Mouse (Mus musculus) hindbrain, embryonic 16.5 days (tissue): ENCODE measurements around the gene Acsl6. TPM values are rescaled to one million over a fixed set of nuclear protein-coding genes. Genes with fewer than 3 reads are reported as not detected.

ENCODE experiments used
- ATAC-seq: fragments of 200-750 bp; cut with Nextera tagmentation; 2 replicates; pipeline ENCODE4 v1.8.0; 2017; ENCODE audit warnings: moderate TSS enrichment, moderate library complexity
- H3K27ac ChIP-seq: fragments of 300-500 bp; sonication (generic); 2 replicates; pipeline ENCODE4 v1.5.1; 2014; ENCODE audit warnings: low read depth, mild to moderate bottlenecking, control low read depth, low read length, moderate library complexity
- H3K27me3 ChIP-seq: fragments of 300-500 bp; sonication (generic); replicated peaks from 2 replicates; pipeline ENCODE4 v1.6.1; 2014; ENCODE audit warnings: low read length; ENCODE audit not compliant: control insufficient read depth, insufficient read depth
- H3K36me3 ChIP-seq: fragments of 300-500 bp; sonication (generic); 2 replicates; pipeline ENCODE4 v1.6.1; 2014; ENCODE audit warnings: mild to moderate bottlenecking, low read length, moderate library complexity, mixed read lengths; ENCODE audit not compliant: control insufficient read depth, insufficient read depth
- H3K4me1 ChIP-seq: fragments of 300-500 bp; sonication (generic); 2 replicates; pipeline ENCODE4 v1.6.1; 2014; ENCODE audit warnings: low read depth, low read length; ENCODE audit not compliant: control insufficient read depth, insufficient read depth
- H3K4me2 ChIP-seq: fragments of 300-500 bp; sonication (generic); 2 replicates; pipeline ENCODE4 v1.6.1; 2014; ENCODE audit warnings: mild to moderate bottlenecking, low read length, control low read depth, moderate library complexity
- H3K4me3 ChIP-seq: fragments of 300-500 bp; sonication (generic); 2 replicates; pipeline ENCODE4 v1.5.1; 2014; ENCODE audit warnings: mild to moderate bottlenecking, low read length, control low read depth, moderate library complexity
- H3K9ac ChIP-seq: fragments of 300-500 bp; sonication (generic); 2 replicates; pipeline ENCODE4 v1.6.1; 2014; ENCODE audit warnings: low read depth, mild to moderate bottlenecking, control low read depth, low read length, moderate library complexity
- H3K9me3 ChIP-seq: fragments of 300-500 bp; sonication (generic); 2 replicates; pipeline ENCODE4 v1.6.1; 2014; ENCODE audit warnings: mild to moderate bottlenecking, low read length, moderate library complexity; ENCODE audit not compliant: control insufficient read depth
- WGBS: fragments of 180-500 bp; shearing (Covaris S2); extraction: QIAGEN DNeasy Blood & Tissue Kit; methylation state at CpG from one replicate; pipeline ENCODE4 v1.1.7; 2014; 5-methylcytosine and 5-hydroxymethylcytosine counted together
- polyA plus RNA-seq: library from polyadenylated mRNA; unstranded; fragments of >200 nt; fragmentation: Nextera tagmentation; extraction: Ambion mirVana; gene quantifications from 2 replicates; pipeline ENCODE4 v1.2.1, GENCODE M21; 2015

Gene Acsl6
- polyA plus RNA-seq, 1 experiment from 2014 or later = 52.6 TPM

DNA sequence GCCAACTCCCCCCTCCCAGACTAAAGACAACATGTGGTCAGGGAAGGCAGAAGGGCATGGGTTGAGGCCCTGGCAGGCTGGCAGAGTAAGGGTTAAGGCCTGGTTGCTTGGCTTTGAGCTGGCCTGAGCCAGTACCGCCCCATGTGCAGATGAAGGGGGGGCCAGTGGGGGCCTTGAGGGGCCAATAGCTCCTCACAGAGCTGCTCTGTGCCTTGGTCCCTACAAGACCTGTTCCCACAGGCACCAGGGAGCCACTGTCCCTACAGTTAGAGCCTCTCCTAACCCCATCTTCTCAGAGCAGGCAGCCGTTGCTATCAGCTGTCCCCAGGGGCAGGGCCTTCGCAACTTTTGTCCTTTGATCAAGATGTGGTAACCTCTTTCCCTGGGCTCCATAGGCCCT lies 11.1 kb downstream of the Acsl6 start:
- Histone ChIP-seq H3K4me3 (no peak overlapping the region), H3K27ac (no peak overlapping the region), H3K9me3 (no peaks in the 10 kb centered on the region), H3K4me1 (peaks cover 16% of the 10 kb centered on the region), H3K4me2 (no peak overlapping the region), H3K9ac (no peak overlapping the region), H3K36me3 (no peaks in the 10 kb centered on the region), H3K27me3 (no peaks in the 10 kb centered on the region)
- WGBS = 7% methylated on average over 3 of the region's 3 CpGs
- peak; percentile 77 for ATAC-seq

DNA sequence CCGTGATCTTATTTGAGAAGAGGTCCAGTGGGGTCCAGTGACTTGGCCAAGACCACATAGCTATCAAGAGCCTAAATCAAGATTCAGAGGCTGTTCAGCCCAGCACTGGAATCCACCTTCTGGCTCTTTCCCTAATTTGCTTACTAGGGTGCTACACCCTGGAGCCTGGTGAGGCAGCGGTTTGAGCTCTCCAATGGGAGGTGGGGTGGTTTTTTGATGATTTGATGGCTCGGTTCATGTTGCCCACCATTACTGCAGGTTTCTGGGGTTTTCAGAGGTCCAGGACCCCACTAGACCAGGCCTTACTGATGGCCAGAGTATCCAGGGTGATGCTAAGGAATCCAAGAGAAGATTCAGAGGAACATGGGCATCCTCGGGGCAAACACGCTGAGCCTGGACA lies 11.7 kb downstream of the Acsl6 start:
- ATAC-seq = no peak
- Histone ChIP-seq H3K27me3 (no peaks in the 10 kb centered on the region), H3K4me3 (no peak overlapping the region), H3K9me3 (no peaks in the 10 kb centered on the region), H3K9ac (no peak overlapping the region), H3K36me3 (no peaks in the 10 kb centered on the region), H3K4me1 (peaks cover 16% of the 10 kb centered on the region), H3K4me2 (no peak overlapping the region), H3K27ac (no peak overlapping the region)
- WGBS = 80% methylated on average over 5 of the region's 5 CpGs

DNA sequence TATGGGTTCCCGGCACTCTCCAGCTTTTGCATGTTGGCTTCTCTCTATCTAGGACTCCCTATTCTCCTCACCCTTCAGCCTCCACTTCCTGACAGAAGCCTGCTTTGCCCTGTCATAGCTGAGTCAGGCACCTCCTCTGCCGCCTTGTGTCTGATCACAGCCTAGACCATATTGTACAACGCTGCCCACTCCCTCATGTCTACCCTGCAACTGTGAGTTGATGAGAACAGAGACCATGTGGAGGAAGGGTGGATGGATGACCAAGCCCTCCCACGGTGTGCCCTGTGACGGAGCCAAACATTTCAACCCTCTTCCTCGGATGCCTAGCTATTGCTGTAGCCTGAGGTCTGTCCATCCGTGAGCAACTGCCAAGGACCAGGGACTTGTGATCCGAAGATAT lies 13.8 kb downstream of the Acsl6 start:
- ATAC-seq = no peak
- no peak overlapping the region for H3K4me3 ChIP-seq
- no peak overlapping the region for H3K4me2 ChIP-seq
- no peak overlapping the region for H3K9ac ChIP-seq
- no peak overlapping the region for H3K27ac ChIP-seq
- no peaks in the 10 kb centered on the region for H3K27me3 ChIP-seq
- peaks cover 5% of the 10 kb centered on the region; the same call in 1 of the 2 replicates for H3K36me3 ChIP-seq
- peaks cover 10% of the 10 kb centered on the region for H3K4me1 ChIP-seq
- WGBS = 87% methylated on average over 8 of the region's 8 CpGs
- H3K9me3 ChIP-seq = no peaks in the 10 kb centered on the region

DNA sequence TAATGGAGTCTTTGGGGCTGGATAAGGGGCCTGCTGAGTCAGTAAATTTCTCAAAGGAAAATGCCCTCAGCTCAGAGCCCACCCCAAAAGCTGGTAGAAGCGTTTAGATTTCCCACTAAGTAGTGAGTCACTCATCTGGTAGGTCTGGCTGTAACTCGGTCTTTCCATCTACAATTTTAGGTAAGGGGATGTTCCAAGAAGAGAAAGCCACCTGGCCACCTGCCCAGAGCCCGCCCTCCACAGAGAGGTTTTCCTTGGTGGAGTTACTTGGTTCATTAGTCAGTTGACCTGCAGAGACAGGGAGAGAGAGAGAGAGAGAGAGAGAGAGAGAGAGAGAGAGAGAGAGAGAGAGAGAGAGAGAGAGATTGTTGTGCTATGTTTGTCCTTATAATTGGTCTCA lies 14.2 kb downstream of the Acsl6 start:
- 80% methylated on average over 3 of the region's 3 CpGs for WGBS
- Histone ChIP-seq H3K27ac (no peak overlapping the region), H3K27me3 (no peaks in the 10 kb centered on the region), H3K4me2 (no peak overlapping the region), H3K9ac (no peak overlapping the region), H3K36me3 (peaks cover 5% of the 10 kb centered on the region; the same call in 1 of the 2 replicates), H3K4me1 (peaks cover 5% of the 10 kb centered on the region), H3K9me3 (no peaks in the 10 kb centered on the region), H3K4me3 (no peak overlapping the region)
- ATAC-seq = no peak

DNA sequence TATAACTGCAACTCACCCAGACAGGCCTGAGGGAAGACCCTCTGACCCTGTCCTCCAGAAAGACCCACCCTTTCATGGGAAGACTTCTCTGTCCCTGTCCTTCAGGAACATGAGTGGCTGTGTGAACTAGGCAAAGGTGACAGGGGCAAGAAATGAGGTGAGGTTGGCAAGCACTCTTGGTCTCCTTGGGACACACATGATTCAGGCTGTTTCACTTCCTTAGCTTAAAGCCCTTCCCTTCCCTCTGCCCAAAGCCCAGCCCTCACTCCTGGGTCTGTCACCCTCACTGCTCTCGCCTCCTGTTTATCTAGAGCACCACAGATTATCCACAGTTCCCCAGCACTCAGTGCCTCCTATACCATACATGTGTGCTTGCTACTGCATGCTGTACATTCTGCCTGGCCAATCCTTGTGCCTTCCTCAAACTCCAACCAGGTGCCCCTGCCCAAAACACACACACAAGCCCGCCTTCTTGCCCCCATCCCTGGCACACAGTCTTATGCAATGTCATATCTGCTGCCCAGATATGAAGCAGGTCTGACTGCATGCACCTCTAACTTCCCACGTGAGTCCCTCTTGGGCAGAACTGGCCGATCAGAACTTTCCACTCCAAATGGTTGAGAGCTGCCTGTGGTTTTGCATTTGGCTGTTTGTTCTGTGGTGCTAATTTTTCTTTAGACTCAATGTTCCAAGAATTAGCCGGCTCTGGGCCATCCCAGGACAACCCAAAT lies 18.4 kb downstream of the Acsl6 start:
- Histone ChIP-seq H3K9me3 (no peaks in the 10 kb centered on the region), H3K4me2 (no peak overlapping the region), H3K27ac (no peak overlapping the region), H3K27me3 (no peaks in the 10 kb centered on the region), H3K4me3 (no peak overlapping the region), H3K36me3 (peaks cover 19% of the 10 kb centered on the region), H3K9ac (no peak overlapping the region), H3K4me1 (no peaks in the 10 kb centered on the region)
- 89% methylated on average over 5 of the region's 5 CpGs for WGBS
- no peak for ATAC-seq

DNA sequence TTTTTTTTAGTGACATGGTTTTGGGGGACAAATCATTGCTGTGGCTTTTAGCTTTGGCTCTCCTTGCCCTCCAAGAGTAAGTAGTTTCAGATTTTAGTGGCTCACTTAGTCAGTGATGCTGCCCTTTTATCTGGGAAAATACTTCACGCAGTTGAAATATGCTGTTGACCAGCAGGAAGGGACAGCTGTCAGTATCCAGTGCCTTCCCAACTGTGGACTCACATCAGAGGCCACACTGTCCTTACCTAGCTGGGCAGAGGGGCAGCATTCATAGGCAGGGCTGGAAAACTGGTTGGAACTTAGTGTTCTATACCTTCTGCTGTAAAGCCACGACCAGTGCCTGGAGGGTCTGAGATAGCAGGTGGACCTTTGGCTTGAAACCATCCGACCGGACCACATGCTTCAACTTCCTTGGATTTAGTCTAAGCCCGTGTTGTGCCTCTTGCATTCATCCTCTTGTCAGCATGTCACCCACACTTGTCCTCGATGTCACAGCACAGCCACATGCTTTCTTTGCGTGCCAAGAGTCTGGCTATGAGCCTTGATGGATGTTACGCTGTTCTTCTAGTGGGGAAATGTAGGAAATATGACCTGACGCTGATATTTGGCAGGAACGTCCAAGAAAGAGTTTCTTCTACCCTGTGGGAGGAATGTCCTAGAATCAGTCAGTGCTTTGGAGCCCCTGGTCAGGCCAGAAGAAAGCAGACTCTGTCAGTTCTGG lies 28.0 kb downstream of the Acsl6 start:
- Histone ChIP-seq H3K4me1 (no peaks in the 10 kb centered on the region), H3K27me3 (no peaks in the 10 kb centered on the region), H3K4me3 (no peak overlapping the region), H3K9ac (no peak overlapping the region), H3K27ac (no peak overlapping the region), H3K9me3 (no peaks in the 10 kb centered on the region), H3K36me3 (peaks cover 43% of the 10 kb centered on the region), H3K4me2 (no peak overlapping the region)
- 86% methylated on average over 10 of the region's 10 CpGs for WGBS
- ATAC-seq = no peak

DNA sequence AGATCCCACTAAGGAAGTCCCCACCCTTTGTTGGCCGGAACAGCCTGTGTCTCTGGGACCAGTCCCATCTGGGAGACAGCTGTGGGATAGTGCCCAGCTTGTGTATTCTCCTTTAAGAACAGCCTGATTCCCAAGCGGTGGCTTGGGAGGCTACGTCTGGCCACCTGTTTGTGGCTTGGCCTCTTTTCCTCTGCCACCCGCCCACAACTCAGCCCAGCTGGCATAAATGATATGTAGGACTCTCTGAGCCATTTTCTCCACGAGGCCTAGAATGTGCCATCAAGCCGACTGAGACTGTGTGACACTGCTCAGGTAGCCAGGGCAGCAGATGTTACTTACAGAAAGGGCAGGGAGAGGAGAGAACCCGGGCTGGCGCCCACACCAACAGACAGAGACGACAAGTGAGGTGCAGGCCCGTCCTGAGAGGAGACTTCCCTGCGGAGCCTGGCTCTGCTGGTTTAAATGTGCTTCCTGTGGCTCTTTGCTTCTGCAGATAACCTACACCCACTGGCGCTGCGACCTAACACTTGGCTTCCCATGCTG lies 32.6 kb downstream of the Acsl6 start:
- Histone ChIP-seq H3K4me2 (no peak overlapping the region), H3K4me1 (no peaks in the 10 kb centered on the region), H3K9ac (no peak overlapping the region), H3K36me3 (peaks cover 23% of the 10 kb centered on the region), H3K9me3 (no peaks in the 10 kb centered on the region), H3K27ac (no peak overlapping the region), H3K4me3 (no peak overlapping the region), H3K27me3 (no peaks in the 10 kb centered on the region)
- 55% methylated on average over 13 of the region's 13 CpGs for WGBS
- 0 out of 2 replicates have a peak, but pooled peaks have one; percentile 37 for ATAC-seq

DNA sequence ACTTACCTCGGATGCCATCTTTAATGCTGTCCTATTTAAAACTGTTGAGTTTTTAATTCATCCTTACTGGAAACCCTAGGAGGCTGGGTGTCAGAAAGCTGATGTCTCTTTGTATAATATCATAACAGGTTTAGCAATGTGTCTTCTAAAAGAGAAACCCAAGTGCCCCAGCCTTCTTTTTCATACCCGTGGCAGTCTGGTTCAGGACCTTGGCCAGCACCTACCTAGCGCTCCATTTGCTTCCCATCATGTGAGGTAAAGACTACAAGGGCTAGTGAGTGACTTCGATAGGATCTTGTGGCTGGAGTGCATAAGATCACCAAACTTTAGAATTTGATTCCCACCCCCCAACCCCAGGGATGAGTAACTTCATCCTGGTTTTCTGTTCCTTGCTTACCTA lies 40.1 kb downstream of the Acsl6 start:
- Histone ChIP-seq H3K36me3 (peaks cover 19% of the 10 kb centered on the region), H3K4me1 (no peaks in the 10 kb centered on the region), H3K4me3 (no peak overlapping the region), H3K4me2 (no peak overlapping the region), H3K9ac (no peak overlapping the region), H3K27me3 (no peaks in the 10 kb centered on the region), H3K9me3 (no peaks in the 10 kb centered on the region), H3K27ac (no peak overlapping the region)
- ATAC-seq = no peak
- WGBS = 70% methylated on average over 4 of the region's 4 CpGs

DNA sequence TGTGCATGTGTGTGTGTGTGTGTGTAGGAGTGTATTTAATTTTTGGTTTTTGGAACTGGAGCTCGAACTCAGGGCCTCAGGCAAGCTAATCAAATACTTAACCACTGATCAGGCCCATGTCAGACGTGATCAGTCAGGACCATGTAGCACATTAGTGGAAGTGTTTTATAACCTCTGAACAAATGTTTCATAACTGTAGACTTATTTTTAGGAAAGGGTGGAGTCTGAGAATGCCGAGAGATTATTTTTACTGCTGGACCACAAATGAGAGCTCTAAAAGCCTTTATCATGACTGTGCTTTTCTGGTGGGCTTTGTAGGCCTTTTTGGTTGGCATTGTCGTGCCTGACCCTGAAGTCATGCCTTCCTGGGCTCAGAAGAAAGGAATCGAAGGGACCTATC lies 48.1 kb downstream of the Acsl6 start:
- Histone ChIP-seq H3K4me2 (no peak overlapping the region), H3K36me3 (no peaks in the 10 kb centered on the region), H3K27ac (no peak overlapping the region), H3K4me3 (no peak overlapping the region), H3K9me3 (no peaks in the 10 kb centered on the region; the same call in 1 of the 2 replicates), H3K27me3 (no peaks in the 10 kb centered on the region), H3K9ac (no peak overlapping the region), H3K4me1 (peaks cover 7% of the 10 kb centered on the region)
- no peak for ATAC-seq
- 59% methylated on average over 5 of the region's 5 CpGs for WGBS
